Mouse (Mus musculus) testis, postnatal 10 days (tissue): ENCODE data around the gene Ano1.

Source experiments
- DNase-seq: peaks from one replicate; pipeline ENCODE4 v3.0.0; 2021; ENCODE audit warnings: low spot score

The Ano1 gene

DNA sequence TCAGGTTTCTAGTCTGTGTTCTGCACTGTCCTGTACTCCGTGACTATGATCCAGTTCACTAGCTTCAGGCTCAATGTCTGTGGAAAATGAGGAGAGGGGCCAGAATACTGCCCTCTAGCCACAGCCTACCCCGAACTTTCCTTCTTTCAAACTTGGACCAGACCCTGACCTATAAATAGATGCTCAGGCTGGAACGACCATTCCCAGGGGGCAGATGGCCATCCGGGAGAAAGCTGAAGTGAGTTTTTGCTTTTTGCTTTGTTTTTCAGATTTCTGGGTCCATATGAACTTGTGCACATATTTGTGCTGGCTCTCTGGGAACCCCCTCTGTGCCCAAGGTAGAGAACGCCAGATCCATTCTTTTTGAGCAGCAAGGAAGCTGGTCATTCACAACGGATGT lies 116.9 kb downstream of the Ano1 start:
- no peak for DNase-seq

DNA sequence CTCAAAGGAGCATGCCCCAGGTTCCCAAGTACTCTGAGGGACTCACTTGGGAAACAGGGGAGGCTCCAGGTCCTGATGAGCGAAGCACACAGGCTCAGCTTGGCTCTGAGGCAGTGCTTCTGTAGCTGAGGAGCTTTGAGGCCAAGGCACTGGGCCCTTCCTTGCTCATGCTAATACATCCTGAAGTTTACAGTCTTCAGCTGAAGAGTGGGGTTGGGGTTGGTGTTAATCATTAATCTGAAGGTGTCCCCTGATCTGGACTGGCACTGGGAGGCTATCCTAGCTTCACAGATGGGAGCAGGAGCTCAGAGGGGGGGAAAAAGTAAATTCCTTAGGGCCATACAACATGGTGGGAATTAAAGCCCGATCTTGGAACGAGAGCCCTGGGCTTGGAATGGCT lies 117.3 kb downstream of the Ano1 start:
- no peak for DNase-seq

DNA sequence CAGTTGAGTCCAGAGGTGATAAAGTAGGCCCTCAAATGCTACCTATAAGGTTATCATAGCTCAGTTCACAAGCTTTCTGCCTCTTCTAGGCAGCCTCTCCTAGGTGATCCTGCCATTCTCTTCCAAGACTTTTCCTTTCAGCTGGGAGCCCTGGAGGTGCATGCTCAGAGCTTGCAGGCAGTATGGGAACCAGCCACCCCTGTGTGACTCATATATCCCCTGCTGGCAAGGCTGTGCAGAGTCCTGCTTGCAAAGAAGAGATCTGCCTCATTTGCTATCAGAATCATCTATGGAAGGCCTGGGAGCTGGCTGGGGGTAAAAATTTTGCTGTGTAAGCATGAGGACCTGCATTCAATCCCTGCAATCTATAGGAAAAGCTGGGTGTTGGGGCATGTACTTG lies 119.5 kb downstream of the Ano1 start:
- DNase-seq, result no peak

DNA sequence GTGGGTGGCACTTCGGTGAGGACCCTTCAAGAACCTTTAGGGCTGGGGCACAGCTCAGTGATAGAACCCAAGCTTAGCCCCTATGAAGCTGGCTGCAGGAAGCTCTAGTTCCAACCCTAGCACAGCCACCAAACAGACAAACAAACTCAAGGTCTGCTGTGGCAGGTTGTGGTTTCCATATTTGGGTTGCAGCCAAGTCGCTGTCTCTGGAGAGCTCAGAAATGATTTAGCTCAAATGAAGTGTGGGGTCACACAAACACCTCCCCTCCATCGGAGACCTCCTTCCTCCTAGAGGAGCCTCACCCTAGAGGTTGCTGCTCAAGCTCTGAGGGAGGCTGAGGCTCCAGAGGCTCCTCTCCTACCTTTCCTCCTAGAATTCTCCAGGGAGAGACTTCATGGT lies 121.2 kb downstream of the Ano1 start:
- DNase-seq, result no peak

DNA sequence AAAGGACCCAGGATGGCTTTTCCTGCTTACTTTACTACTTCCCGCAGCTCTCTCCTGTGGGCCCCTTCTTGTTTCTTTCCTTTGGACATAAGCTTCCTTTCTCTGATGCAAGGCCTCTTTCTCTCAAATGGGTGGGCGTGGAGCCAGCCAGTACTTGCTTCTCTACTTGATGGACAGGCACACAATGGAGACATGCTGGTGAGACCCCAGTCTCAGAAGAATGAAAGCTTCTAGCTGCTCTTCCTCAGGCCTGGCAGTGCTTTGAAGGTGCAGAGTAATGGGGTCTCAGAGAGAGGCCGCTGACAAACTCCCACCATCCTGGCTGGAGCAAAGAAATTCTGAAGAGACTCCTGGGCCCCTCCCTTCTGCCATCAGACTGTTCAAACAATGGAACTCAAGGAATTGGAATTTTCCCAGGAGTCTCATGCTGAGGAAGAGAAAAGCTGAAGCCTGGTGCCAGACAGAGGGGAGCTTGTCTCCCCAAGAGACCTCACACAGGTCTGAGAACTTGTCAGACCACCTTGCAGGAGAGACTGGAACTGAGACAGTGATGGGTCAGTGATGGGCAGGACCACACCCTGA lies 123.3 kb downstream of the Ano1 start:
- DNase-seq, result no peak

DNA sequence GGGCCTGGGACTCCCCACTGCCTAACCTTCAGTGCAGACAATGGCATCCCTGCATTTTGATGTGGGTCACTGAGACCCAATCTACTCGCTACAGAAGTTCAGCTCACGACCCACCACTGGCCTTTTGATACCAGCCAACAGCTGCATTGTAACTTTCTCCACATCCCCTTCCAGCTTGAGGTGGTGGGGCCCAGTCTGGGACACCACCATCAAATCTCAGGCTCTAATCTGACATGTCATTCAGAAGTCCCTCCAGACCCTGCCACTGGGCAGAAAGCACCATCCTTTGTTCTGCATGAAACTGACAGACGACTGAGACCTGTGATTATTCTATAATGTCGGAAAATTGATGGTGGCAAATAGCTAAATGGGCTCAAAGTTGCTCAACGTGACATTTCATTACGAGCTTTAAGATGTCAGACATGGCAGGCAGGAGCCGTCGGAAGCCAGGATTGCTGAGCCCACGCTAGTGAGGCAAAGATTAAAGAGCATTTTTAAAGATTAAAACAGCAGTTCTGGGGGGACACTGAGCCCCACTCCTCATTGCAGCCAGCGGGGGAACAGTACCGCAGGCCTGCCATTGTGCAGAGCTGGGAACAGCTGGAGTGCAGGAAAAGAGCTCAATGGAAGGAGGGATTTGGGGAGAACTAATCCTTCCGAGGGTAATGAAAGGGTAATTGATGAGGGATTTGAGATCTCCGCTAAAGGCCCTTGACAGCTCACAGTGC lies 124.0 kb downstream of the Ano1 start:
- DNase-seq, result no peak

DNA sequence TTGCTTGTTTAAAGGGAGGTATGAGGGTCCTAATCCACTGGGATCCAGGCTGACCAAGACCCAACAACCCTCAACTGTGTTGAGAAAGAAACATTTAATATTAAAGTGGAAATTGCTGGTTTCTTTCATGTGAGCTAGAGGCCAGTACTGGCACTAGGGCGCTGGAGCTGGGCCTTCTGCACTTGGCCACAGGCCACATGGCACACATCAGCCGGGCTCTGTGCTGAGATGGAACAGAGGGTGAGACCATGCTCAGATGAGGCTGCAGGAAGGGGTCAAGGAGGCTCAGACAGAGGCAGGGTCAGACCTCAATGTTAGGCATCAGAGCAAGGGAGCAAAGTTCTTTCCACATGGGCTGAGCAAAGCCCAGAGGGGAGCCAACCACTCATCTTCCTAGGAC lies 125.7 kb downstream of the Ano1 start:
- no peak for DNase-seq

DNA sequence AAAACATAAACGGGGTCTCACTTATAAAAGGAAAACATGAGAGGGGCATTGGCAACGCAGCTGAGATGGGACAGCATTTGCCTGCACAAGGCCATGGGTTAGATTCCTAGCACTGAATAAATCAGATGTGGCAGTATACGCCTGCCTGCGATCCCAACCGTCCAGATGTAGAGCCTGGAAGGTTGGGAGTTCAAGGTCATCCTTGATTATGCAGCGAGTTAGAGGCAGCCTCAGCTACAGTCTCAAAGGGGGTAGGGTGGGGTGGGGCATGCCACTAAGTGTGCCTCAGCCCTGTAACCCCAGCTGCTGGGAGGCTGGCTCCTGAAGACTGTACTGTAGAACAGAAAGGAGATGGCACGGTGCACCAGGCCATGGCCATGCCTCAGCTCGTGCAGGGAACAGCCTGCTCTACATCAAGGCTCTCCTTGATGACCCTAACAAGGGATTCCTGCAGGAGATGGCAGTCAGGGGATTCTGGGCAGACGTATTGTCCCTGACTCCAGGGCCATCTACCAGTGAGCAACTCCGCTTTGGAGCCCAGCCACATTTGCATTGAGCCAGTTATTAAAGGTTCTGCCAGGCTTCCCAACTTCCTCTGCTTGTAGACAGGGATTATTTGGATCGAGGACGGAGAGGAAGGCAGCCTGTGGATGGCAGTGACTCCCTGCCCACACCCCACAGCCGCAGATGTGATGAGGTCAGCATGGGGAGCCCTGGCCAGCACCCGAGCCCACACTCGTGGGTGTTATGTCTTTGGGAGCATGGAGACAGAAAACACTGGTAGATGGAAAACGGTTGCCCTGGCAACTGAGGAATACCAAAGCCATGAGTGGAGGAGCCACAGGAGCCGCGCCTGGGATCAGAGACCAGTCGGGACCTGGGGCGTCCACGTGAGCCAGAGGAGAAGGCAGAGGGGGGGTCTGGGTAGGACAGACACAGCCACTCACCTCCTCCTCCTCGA lies 130.8 kb downstream of the Ano1 start:
- no peak for DNase-seq

DNA sequence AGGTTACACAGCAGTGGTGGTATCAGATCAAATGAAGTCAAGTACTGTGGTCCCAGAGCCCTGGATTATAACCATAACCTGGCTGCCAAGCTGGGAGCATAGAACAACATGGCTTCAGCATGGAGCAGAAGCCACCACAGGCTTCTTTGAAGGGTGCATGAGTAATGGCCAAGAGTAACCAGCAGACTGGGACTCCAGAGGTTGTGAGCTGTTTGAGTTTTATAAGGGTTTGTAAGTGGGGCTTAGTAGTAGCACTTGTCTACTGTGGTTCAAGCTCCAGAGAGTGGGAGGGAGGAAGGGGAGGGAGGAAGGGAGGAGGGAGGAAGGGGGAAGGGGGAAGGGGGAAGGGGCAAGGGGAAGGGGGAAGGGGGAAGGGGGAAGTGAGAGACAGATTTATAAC lies 131.5 kb downstream of the Ano1 start:
- DNase-seq, result no peak

DNA sequence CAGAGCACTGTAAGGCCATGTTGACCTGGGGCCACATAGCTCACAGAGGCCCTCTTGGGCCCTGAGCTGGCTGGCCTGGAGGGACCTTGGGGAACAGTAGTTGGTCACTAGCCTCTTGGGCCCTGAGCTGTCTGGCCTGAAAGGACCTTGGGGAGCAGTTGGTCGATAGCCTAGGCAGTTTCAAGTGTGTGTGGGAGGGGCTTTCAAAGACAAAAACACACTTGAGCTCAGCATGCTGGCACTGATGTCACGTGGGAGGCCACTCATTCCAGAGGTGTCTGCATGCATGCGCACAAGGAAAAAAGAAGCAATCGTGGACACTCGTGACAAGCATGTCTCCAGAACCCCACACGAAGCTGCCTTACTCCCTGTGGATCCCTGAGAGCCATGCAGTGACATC lies 136.4 kb downstream of the Ano1 start:
- DNase-seq, result no peak

DNA sequence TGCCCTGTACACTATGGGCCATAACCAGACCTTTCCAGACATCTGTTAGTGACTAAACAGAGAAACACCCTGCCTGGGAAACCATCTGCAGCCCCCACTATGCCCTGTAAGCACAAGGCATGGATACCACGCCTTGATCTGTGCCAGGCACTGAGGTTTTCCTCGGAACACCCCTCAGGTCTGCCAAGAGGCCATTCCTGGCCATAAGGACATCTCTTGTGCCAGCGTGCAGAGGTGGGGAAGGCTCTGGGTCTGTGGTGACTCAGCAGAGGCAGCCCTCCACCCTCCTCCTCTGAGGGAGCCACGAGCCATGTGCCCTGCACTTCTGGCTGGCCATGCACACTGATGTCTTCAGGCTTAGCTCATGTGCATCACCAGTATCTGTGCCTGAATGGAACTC lies 138.9 kb downstream of the Ano1 start:
- DNase-seq, result no peak

DNA sequence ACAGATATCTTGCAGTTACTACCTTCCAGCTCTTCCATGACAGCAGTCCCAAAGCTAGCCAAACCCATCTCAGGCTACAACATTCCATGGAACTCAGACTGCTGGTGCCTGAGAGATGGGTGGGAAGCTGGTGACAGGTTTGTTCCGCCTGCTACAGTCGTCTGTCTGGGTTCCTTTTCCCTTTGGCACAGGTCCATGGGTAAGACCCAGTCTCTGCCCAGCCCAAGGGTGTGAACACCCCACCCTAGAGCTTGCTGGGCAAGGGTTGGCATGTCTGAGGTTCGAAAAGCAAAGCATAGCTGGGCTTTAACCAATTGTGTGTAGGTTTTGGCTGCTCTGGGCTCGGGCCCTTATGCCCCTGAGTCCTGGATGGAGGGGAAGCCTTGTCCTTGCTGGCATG lies 139.4 kb downstream of the Ano1 start:
- no peak for DNase-seq

DNA sequence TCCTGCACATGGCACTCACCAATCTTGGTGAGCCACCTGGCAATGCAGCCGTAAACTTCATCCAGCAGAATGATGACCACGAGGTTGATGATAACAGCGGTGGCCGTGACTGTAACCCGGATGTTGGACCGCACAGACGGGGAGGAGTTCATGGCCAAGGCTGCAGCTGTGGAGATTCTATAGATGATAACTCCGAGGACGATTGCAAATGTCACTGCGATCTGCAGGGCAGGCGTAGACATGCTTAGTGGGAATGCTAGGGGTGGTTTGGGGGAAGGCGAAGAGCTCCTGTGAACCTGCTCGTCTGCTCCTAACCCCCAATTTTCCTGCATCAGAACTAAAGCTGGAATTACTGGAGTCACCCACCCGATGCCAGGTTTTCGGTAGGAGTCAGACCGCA lies 140.2 kb downstream of the Ano1 start:
- no peak for DNase-seq

DNA sequence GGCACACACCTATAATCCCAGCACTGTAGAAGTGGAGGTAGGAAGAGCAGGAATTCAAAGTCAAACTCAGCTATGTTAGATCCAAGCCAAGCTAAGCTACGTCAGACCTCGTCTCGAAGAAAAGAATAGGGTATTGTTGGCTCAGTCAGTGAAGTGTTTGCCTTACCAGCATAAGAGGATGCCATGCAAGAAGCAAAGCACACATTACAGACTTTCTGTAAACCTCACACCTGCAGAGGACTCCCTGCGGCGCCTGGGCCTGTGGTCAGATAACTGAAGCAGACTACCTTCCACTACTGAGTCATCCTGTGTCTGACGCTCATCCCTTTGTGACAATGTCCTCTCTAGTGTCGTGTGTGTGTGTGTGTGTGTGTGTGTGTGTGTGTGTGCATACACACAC lies 142.2 kb downstream of the Ano1 start:
- DNase-seq, result no peak

DNA sequence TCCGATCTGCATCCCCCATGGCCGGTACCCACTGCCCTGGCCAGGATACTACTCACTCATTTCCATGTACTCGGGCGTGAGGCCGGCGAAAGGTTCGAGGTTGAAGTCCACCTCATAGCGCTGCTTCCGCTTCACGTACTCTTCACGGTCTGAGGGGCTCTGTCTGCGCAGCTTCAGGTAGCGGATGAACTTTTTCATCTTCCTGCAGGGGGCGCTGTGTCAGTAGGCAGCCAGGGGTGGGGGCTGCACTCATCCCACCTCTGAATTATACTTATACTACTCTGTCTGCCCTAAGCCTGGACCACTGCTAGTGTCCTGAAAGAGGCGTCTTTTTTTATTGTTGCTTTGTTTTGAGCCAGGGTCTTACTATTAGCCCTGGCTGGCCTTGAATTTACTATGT lies 143.9 kb downstream of the Ano1 start:
- DNase-seq, result peak; percentile 51

DNA sequence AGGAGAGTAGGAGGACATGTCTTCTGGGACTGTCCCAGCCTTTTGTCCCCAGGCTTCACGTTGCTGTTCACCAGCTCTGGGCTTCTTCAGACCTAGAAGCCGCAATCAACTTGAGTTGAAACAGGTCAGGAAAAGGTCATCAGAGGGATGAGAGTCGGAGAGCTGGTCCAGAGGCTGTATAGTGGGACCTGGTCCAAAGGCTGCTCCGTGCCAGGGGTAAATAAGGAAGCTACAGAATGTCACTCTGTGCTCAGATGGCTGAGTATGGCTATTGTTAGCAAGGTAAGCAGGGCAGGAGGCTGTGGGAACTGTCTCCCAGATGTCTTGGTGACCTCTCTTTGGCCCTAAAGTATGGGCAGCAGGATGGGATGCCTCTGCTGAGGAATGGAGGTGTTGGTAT lies 147.0 kb downstream of the Ano1 start:
- DNase-seq, result no peak

DNA sequence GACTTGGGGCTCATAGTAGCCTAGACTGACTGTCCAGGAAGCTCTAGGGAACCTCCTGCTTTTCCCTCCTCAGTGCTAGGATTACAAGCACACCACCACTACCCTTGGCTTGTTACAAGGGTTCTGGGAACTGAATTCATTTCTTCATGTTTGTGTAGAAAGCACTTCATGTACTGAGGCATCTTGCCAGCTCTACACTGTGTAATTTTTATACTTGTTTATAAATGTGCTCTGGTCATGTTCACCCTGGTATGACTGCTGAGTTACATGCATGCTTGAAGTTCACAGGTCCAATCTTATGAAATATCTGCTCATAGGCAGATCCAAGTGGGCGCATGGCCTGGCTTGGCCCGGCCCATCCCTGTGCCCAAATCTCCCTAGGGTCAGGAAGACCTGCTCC lies 147.5 kb downstream of the Ano1 start:
- no peak for DNase-seq

DNA sequence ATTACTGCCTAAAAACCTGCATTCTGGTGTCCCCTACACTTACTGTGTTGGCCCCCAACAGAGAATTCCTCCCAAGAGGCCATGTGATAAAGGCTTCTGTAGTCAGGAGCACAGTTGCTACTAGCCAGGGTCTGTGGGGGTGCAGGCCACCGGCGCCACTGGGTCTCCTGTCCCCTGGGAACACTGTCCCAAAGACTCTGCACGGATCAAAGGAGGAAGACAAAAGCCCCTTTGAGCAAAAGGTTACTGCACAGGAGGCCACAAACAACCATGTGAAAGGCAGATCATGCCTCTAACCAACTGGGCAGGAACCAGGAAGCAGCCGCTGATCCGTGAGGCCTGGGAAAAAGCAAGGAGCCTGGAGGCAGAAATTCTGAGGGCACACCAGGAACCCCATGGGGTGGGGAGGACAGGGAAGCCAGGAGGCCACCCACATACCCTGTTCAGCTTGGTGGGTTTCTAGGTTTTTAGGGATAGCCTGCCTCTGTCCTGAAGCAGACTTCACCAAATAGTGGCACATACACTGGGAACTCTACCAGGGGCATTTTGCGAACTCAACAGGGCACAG lies 151.4 kb downstream of the Ano1 start:
- DNase-seq, result no peak

DNA sequence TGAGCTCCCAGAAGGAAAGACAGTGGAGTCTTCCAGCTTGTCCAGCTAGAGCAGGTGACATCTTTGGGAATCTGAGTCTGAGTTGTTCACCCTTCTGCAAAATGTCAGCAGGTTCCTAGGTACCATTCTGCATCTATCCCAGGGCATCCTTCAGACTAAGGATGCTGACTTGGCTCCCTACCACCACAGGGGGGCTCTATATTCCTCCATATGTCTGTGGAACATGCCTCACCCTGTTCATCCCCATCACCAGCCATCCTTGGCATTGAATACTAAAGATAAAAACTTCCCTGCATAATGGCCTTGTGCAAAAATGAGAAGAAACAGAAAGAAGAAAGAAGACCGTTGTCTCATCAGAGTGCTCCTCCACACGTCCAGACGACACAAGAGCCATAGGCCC lies 162.3 kb downstream of the Ano1 start:
- no peak for DNase-seq

DNA sequence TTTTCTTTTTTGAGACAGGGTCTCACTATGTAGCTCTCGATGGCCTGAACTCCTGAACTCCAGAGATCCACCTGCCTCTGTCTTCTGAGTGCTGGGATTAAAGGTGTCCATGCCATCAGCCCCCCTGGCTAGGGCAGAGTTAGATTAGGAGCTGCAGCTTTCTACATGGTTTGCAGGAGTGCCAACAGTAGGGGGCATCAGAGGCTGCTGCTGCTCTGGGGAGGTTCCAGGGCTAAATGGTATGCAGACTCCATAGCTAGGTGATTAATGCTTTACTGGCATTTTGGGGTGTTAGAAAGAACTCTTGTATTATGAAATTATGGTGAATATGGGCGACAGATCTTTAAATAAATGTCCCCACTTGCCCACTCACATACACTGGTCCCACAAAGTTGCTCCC lies 164.5 kb downstream of the Ano1 start:
- DNase-seq, result peak; percentile 73

DNA sequence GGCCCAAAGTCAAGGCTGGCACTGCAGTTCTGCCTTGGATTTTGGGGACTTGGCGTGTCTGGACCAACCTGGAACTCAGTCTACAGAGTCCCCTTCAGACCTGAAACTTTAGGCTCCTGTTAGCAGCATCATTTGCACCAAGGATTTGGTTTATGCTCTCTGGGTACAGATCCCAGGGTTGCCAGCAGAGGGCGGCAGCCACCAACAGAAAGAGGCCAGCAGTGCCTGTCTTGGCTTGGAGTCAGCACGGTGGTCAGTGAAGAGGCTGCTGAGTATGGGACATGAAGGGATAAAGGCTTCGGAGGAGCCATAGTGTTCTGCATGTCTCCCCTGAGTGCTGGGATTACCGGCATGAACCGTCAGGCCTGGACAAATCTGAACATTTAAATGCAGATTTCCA lies 166.1 kb downstream of the Ano1 start:
- peak; percentile 90 for DNase-seq

DNA sequence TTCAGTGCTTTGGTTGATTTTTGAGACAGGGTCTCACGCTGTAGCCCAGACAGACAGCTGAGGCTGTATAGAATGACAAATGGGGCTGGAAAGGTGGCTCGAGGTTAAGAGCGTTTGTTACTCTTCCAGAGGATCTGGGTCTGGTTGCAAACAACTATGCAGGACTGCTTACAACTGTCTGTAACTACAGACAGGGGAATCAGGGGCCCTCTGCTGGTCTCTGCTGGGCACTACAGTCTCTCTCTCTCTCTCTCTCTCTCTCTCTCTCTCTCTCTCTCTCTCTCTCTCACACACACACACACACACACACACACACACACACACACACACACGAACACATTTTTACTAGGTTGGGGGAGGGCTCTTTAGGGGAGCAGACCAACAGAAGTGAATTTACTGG lies 168.2 kb downstream of the Ano1 start:
- peak; percentile 71 for DNase-seq
